Mouse (Mus musculus) ES-E14 (cell line): ENCODE data around the gene C1qtnf5.

Experiments
- CHD2 ChIP-seq: IDR thresholded peaks from 2 replicates; pipeline ENCODE4 v1.6.1; 2014; ENCODE audit warnings: mild to moderate bottlenecking, low read depth, low read length, inconsistent platforms
- HCFC1 ChIP-seq: IDR thresholded peaks from 2 replicates; pipeline ENCODE4 v1.6.1; 2012; ENCODE audit warnings: low read length, inconsistent platforms, borderline replicate concordance; ENCODE audit not compliant: insufficient read depth
- ZNF384 ChIP-seq: IDR thresholded peaks from 2 replicates; pipeline ENCODE4 v1.6.1; 2012; ENCODE audit warnings: low read depth, low read length, inconsistent platforms

GRCm38 (mm10) chr9:44084236-44084635 lies 22.8 kb upstream of the C1qtnf5 start:
- TF ChIP-seq HCFC1: no peak
- no peak for TF ChIP-seq CHD2
- TF ChIP-seq ZNF384: no peak
